Mouse (Mus musculus) yolk sac, embryonic 10.5 days (tissue): ENCODE data around the gene Dcp1a.
A peak's percentile ranks its signal among the peaks of the same experiment; 100 is the strongest.
"Not testable (repeated sequence)": the region's sequence is repeated elsewhere in the genome, so short reads cannot be mapped to it uniquely, and the experiment has no call there.

Source experiments
- DNase-seq: peaks from one replicate; pipeline ENCODE4 v3.0.0-alpha.2; 2017; ENCODE audit warnings: low spot score

Dcp1a gene

DNA sequence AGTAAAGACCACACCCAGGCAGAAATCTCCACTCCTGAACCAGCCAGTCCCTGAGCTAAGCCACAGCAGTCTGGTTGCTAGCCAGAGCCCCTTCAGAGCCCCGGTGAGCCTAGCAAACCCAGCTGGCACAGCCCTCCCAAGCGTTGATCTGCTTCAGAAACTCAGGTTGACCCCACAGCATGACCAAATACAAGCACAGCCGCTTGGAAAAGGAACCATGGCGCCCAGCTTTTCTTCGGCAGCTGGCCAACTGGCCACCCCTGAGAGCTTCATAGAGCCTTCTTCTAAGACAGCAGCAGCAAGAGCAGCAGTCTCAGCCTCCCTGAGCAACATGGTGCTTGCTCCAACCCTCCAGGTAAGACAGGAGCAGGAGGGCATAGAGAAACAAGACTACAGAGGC lies 40.0 kb downstream of the Dcp1a start:
- no peak for DNase-seq

DNA sequence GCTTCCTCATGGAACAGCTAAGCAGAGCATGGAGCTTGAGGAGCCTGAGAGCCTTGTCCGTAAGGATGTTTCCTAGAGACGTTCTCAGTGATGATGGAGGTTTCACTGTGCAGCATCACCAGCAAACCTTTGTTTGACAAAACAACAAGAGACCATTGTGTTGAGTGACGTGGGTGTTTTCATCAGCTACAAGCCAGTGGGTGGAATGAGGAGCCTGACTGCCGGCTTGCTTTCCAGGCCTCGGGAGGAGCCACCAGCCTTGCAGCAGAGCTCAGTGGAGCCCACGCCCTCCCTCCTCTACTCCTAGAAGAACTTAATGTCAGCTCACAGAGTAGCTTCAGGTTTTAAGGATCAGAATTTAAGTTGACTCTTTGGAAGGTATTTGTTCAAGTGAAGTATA lies 44.0 kb downstream of the Dcp1a start:
- no peak for DNase-seq

DNA sequence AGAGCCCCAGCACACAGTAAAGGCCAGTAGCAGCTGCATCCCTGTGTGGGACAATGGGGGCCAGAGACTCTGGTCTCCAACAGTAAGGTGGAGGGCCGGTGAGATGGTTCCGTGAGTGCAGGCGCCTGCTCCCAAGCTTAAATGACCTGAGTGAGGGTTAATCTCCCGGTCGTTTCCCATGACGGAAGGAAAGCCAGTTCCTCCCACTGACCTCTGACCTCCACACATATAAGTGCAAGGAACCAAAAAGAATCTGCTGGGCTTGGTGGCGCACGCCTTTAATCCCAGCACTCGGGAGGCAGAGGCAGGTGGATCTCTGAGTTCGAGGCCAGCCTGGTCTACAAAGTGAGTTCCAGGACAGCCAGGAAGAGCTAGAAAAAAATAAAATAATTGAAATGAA lies 49.1 kb downstream of the Dcp1a start:
- no peak for DNase-seq

DNA sequence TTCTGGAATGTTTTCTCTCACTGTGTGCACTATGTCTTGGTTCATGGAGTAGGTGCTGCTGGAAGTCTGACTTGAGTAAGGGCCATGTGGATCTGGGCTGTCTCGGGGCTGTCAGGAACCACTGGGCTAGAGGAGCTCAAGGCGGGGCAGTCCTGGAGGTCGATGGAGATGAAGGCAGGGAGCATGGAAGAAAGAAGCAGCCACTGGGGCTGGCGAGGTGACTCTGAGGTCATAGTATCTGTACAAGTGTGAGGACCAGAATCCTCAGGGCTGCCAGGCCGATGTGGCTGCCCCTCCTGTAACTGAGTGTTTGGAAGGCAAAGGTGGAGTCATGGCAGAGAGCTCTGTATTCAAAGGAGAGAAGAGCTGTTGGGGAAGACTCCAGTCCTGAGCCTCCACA lies 49.6 kb downstream of the Dcp1a start:
- no peak for DNase-seq

DNA sequence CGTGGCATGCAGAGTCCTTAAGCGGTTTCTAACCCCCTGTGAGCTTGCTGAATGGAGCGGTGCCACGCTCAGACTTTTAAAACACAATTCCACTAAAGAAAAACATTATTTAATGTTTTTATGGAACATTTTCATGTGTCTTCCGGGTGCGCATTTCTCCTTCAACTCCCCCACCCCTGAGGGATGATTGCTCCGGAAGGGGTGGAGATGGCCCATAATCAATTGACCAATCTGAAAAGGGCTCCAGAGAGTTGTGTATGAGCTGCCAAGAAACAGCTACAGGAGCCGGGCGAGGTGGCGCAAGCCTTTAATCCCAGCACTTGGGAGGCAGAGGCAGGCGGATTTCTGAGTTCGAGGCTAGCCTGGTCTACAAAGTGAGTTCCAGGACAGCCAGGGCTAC lies 50.1 kb downstream of the Dcp1a start:
- DNase-seq = no peak

DNA sequence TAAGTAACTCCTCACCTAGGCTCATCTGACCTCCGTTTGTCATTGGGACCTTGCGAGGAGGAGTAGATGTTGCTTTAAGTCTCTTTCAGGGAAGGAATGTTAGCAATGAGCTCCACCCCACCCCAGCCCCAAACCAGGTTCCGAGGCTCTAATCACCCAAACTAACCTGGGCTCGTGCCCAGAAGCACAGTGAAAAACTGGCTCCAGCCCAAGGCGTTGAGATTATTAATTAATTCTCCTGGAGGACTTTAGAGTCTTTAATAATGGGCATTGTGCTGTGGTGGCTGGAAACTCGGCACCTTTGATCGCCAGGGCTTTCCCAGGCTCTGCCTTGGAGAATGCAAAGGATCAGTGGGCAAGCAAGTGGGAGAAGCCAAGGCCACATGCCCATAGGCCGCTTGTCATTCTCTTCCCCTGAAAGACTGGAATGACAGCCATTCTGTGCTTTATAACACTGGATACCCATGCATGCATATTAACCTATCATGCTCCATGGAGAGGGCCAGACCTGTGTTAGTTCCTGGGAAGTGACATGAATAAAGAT lies 51.5 kb downstream of the Dcp1a start:
- DNase-seq = no peak

DNA sequence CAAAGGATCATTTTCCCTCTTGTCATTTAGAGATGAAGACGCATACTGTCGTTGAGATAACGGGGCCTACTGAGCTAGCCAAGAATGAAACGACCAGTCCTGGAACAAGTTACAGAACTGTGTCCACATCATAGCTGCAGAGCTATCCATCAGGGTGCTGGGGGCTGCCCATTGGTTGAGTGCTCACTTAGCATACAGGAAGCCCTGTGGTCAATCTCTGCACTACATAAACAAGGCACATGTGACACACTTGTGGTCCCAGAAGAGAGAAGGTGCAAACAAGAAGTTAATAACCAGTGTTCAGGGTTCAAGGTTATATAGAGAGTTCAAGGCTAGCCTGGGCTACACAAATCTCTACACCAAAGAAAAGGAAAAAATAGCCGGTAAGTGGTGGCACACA lies 52.1 kb downstream of the Dcp1a start:
- no peak for DNase-seq

DNA sequence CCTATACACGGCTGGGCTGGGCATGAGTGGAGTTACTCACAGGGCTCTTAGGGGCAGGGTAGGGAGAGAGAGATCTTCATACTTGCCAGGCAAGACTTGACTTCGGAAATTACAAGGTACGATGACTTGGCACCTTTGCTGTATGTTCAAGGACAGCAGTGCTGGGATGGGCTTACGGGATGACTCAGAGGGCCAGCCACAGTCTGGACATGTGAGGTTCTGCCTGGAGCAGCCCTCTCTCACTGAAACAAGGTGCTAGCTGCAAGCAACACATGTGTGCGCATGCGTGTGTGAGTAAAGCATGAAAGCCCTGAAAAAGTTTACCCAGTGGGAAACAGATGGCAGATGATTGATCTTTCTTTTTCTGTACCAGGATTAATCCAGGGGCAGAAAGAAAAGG lies 52.6 kb downstream of the Dcp1a start:
- DNase-seq = no peak

DNA sequence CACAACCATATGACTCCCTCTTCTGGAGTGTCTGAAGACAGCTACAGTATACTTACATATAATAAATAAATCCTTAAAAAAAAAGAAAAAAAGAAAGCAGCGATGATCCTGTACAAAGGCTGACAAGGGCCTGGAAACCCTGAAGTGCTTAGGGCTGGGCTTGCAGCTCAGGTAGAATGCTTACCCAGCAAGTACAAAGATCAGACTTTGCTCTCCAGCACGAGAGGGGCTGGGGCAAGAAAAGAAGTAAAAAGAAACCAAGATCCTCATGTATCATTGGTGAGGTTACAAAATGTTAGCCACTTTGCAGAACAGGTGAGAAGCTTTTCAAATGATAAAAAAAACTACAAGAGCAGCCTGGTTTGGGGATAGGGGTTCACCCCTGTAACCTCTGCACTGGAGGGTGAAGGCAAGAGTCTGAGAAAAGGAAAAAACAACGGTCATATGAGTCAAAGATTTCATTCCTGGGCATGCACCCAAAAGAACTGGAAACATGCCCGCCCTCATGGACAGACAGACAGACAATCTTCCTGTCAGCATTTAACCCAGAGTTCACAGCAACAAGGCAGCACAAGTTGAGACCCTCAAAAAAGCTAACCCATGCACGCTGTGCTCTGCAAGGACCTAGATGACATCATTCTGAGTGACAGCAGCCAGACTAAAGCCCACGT lies 54.6 kb downstream of the Dcp1a start:
- DNase-seq = peak; percentile 59

DNA sequence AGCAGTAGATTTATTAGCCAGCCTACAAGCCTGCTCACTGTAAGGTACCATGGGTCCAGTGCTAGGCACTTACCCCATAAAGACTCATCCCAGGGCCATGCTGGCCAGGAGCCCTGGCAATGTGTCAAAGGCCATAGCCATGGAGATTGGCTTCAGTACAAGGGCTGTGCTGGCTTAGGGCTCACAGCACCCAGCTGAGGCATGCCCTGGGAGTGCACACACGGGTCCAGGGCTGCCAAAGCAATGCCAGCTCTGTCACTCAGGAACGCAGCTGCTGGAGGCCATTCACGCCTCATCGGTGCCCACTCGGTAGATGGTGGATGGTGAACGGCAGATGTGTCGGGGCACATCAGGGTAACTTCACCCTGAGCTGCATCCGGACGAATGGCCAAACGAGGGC lies 62.2 kb downstream of the Dcp1a start:
- DNase-seq = no peak

DNA sequence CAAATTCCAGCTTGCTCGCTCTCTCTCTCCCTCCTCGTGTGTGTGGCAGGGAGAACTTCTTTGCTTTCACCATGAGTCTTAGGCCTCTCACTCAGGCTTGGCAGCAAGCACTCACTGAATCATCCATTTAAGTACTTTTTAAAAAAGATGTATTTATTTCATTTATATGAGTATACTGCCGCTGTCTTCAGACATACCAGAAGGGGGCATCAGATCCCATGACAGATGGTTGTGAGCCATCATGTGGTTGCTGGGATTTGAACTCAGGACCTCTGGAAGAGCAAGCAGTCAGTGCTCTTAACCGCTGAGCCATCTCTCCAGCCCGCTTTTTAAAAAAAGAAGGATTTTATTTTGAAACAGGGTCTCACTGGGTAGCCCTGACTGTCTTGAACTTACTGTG lies 64.0 kb downstream of the Dcp1a start:
- not testable (repeated sequence) for DNase-seq

DNA sequence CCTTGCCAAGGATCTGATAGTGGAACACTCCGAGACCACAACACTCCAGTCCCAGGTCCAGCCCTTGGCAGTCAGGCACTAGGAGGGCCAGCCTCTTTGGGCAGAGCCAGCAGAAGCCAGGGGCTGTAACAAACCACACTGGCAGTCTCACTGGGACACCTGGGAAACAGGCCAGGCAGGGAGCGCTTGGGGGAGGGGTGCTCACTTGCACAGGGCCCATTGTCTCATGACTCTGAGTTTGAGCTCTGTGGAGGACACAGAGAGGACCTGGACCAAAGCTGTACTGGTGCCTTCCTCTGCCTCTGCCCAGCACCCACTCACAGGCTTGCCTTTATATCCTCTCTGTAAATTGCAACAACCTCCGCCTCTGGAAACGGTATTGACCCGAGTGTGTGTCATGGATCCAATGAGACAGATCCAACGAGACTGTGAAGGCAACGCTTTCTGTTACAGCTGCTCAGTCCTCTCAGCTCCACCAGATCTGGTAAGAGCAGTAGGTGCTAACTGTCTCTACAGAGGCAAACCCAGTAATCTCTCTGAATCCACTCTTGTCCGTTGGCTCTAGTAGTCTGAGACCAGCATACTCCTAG lies 68.9 kb downstream of the Dcp1a start, which contains the start of gene Tkt:
Gene Tkt, plus strand, starts transcription at position 229 of the 590 bp plus-strand sequence.
- no peak for DNase-seq

DNA sequence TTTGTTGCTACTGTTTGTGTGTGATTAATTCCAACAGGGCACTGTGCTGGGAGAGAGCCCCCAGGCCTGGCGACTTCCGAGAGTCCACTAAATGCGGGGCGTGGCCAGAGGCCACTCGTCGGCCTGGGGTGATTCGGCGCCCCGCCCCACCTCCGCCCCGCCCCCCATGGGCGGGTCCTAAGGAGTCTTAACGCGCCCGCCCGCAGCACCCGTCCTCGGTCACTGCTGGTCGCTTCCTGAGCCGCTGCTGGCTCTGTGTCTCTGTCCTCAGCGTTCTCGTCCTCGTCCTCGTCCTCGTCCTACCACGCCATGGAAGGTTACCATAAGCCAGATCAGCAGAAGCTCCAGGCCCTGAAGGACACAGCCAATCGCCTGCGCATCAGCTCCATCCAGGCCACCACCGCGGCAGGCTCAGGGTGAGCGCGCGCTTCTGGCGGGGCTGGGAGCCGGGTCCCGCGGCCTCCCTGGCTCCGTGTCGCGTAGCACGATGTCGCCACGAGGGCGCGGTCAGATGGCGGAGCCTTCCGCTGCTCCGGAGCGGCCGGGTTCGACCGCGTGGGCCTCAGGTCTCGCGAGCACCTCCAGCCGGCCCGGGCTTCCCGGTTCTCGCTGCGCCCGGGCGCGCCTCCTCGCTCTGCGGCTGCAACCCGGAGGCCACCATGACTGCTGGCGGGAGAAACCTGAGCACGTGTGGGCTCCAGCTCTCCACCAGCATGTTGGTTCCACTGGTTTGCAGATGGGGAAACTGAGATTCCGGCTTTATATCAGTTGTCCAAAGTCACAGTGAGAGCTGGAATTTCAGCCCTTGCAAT lies 69.8 kb downstream of the Dcp1a start:
- DNase-seq = peak; percentile 95

DNA sequence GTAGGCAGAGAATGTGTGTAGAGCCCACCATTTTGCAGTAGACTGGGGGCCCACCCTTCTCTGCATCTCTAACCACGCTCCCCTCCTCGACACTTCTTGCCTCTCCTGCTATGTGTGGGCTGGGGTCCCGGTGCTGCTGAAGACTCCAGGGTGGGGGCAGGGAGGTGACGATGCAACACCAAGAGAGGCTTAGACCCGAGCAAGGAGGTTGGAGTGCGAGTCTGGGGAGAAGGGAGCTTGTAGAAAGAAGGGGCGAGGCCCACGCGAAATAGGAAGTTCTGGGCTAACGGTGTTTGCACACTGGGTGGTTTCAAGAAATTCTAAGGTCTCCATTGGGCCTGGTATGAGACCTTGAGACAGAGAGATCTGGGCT lies 70.4 kb downstream of the Dcp1a start:
- no peak for DNase-seq

DNA sequence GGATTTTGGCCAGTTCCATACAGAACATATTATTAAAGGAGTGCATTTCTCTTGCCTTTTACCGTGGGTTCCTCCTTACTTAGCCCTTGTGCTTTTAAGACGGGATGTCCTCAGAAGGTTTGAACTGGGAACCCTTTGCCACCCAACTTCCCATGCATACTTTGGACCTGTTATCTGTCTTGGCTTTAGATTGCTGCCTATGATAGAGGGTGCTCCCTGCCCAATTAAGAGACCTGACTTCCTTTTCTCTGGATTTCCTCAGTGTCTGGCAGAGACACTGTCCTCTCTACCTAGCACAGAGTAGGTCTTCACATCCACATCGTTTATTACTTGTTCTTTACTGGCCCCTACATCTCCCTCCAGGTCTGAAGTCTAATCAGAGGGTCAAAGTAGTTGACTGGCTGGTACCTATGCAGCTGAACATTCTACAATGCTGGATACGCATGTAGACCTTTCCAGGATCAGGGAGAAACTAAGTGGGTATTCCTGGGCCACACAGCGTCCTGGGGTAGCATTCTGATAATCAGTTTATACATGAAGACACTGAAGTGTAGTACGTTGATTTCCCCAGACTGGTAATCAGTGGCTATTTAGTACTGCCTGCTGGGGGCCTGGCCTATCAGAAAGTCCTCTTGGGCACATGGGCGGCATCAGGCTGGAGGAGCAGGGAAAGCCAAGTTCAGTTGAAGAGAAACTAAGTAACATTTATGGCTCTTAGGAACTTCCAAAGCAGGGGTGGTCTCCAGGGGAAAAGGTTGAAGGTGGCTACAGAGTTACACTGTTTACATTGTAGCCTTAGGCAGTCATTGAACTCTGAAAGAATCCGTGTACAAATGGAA lies 71.1 kb downstream of the Dcp1a start:
- no peak for DNase-seq

DNA sequence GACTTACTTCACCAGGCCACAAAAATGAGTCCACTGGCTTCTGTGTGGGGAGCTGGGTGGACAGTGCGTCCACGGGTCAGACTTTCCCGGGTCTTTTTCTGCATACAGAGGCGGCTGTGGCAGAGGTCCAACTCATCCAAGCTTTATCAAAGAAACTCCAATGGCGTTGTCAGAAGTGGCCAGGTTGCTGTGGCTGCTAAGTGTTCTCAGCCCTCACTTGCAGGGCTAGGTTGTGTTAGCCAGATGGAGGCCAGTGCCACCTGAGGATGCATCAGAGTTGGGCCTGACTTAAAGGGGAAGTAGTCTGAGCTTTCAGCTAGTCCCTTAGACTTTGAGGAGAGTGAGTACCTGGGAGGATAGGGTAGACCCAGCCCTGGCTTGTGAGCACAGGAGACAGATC lies 72.2 kb downstream of the Dcp1a start:
- no peak for DNase-seq

DNA sequence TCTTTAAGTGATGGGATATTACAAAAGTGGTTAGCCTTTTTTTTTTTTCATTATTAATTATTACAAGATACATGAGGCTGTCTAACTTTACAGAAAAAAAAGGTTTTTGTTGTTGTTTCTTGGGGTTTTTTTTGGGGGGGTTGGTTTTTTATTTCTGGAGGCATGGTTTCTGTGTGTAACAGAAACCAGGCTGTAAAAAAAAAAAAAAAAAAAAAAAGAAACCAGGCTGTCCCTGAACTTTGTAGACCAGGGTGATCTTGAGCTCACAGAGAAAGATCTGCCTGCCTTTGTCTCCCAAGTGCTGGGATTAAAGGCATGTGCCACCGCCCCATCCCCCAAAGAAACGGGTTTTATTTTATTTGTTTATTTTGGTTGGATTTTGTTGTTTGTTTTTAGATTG lies 72.6 kb downstream of the Dcp1a start:
- no peak for DNase-seq

DNA sequence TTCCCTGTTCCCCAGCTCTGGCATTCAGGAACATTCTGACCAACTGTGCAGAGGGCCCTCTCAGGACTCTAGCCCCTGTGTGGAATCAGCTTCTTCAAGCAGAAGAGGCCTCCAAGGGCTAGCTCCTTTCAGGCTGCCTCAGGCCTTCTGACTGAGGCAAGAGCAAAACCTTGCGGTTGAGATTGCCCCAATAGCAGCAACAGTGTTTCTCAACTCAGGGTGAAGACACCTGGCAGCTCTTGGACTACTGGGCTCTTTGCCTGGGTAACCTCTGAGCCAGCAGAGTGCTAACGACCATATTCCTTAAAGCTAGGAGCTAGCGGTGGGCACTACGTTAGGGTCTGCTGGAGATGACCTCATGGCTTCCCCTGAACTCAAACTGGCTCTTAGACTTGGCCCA lies 73.8 kb downstream of the Dcp1a start:
- no peak for DNase-seq

DNA sequence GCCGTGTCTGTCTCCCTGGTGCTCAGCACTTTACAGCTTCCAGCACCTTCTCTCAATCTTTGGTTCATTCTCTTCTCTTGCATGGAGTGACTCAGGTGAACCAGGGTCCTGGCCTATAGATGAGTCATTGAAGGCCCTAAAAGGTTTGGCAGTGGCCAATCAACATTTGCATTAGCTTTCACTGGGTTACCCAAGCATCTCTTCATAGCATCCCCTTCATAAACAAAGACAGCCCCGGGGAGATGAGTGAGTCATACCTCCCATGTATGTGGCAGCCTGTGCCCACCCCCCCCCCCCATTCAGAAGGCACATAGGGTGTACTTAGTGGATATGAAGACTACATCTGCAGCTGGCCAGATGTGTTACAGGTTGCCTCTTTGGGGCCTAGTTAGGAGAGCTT lies 77.3 kb downstream of the Dcp1a start:
- no peak for DNase-seq

DNA sequence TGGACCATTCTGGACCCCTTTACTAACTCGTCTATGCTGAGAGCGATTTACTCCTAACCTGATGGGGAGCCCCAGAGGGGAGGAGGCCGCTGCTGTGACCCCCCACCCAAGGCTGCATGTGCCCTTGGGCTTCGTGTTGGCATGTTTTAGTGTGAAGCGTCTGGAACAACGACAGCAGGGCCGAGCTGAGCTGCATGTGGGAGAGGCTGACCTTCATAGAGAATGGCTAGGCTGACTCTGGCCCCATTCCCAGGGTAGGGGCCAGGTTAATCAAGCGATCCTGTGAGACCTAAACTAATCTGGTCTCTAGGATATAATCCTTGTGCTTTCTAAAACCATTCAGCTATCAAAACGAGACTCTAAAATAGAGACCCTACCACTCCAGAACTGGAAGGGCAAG lies 78.4 kb downstream of the Dcp1a start:
- no peak for DNase-seq

DNA sequence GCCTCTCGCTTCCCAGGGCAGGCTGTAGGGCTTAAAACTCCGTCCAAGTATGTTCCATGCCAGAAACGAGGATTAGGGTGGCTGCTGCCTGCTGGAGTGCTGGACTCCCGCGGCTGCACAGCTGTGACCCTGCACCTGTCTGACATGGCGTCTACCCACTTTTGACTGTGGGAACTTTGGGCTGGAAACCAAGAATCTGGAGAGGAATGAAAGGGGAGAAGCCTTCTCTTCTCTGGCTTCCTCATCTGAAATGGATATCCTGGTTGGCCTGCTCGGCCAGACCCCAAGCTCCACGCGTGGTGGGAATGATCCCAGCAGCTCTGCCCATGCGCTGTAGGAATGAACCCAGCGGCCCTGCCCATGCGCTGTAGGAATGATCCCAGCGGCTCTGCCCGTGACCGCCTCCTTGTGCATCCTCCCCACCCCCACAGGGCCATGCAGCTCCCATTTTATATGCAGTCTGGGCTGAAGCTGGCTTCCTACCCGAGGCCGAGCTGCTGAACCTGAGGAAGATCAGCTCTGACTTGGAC lies 80.1 kb downstream of the Dcp1a start:
- DNase-seq = no peak

DNA sequence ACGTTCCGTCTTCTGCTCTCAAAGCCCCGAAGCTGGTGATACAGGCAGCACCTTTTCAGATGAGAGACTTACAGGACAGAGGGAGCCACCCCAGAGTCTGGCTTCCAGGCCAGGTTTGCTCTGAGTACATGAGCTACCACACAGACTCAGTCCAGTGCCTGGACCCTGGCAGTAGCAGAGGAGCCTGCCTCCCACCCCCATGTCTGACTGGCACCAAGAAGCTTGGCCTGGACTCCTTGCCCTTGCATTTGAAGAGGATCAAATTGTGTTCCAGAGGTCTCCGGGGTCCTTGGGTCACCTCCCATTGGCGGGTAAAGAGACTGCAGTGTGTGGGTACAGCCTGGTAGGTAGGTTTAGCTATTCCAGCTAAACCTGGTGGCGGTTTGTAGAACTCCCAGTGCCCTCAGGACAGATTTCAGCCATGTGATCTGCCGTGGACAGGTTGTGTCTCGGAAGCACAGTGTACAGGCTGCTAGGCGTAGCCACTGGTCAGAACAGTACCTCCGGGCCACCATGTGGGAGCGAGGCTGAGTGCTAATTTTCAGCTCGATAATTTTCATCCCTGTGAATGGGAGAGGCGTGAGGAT lies 81.6 kb downstream of the Dcp1a start:
- DNase-seq = no peak
